Mouse (Mus musculus) ES-Bruce4 (cell line): ENCODE results near the gene Rps6ka2.

Experiments
- CTCF ChIP-seq: IDR thresholded peaks from one replicate; pipeline ENCODE4 v1.8.1; 2011; ENCODE audit warnings: low read depth, low read length
- POLR2A ChIP-seq: IDR thresholded peaks from one replicate; pipeline ENCODE4 v1.8.1; 2011; ENCODE audit warnings: low read length; ENCODE audit not compliant: insufficient read depth

DNA sequence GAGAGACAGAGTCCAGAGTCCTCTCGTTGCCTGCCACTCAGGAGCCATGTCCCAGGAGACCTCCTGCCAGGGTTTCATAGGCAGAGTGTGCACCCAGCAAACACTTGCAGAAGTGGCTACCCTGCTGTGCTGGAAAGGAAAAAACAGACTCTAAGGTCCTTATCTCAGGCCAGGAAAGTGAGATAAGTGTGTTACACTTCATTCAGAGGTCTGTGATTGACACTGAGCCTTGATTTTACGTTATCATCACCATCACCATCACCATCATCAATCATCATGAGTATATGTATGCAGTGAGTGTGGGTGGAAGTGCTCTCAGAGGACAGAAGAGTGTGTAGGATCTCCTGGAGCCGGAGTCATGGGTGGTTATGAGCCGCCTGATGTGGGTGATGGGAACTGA, 51.4 kb downstream of the Rps6ka2 start:
- no peak for TF ChIP-seq CTCF
- no peak for TF ChIP-seq POLR2A
